Mouse (Mus musculus): ENCODE data around the gene Pold2.

DNA sequence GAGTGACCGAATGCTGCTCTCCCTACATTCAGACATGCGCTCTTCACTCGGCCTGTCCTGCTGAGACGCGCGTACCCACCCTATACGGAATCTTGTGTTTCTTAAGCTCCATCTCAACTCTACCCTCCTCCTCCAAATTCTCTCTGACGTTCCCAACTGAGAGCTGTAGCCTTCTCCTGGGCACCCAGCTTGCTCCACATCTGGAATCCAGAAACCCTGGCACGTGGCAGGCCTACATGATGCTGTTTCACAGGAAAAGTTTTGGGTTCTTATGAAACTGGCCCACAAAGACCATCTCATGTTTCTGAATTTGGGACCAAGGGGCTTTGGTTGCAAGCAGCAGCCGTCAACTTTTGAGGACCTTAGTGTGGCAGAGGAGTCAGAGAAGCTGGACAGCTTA, 21.2 kb upstream of the Pold2 start:
- TF ChIP-seq POLR2A (IDR thresholded peaks at IDR 0.05; ENCODE audit: low read depth, low read length) (no peak), EP300 (IDR thresholded peaks at IDR 0.05; ENCODE audit: low read length) (no peak), CTCF (conservative IDR thresholded peaks at IDR 0.05 in 1 of 2, IDR thresholded peaks at IDR 0.05 in 1 of 2; ENCODE audit: low read depth in 2 of 2, low read length in 2 of 2) (no peak), MAZ (IDR thresholded peaks at IDR 0.05; ENCODE audit: low read depth, low read length) (no peak), SMC3 (IDR thresholded peaks at IDR 0.05; ENCODE audit: low read depth, low read length) (no peak), ZC3H11A (IDR thresholded peaks at IDR 0.05; ENCODE audit: low read depth, low read length) (no peak), ELF1 (IDR thresholded peaks at IDR 0.05; ENCODE audit: low read depth, low read length) (no peak), RAD21 (IDR thresholded peaks at IDR 0.05; ENCODE audit: low read depth, low read length) (no peak), HCFC1 (IDR thresholded peaks at IDR 0.05; ENCODE audit: low read depth, low read length) (no peak), GABPA (IDR thresholded peaks at IDR 0.05; ENCODE audit: insufficient replicate concordance, low read depth, low read length) (no peak), JUND (conservative IDR thresholded peaks at IDR 0.05; ENCODE audit: low read depth, low read length) (no peak), BHLHE40 (IDR thresholded peaks at IDR 0.05; ENCODE audit: low read depth, low read length) (no peak), MAFK (IDR thresholded peaks at IDR 0.05; ENCODE audit: insufficient replicate concordance, low read length) (no peak), MEF2A (IDR thresholded peaks at IDR 0.05; ENCODE audit: borderline replicate concordance, low read depth, low read length) (no peak)
